Mouse (Mus musculus): ENCODE data around the gene Smg5.
"Not testable (repeated sequence)": the region's sequence is repeated elsewhere in the genome, so short reads cannot be mapped to it uniquely, and the experiment has no call there.

GRCm38 (mm10) chr3:88367517-88367916, 31.5 kb downstream of the Smg5 start:
- TF ChIP-seq EP300, CTCF (IDR thresholded peaks at IDR 0.05; ENCODE audit: low read depth): not testable (repeated sequence)
